Mouse (Mus musculus): ENCODE data around the gene Tnrc18. TPM values are rescaled to one million over a fixed set of nuclear protein-coding genes. Genes with fewer than 3 reads are reported as not detected.
"Not testable (repeated sequence)": the region's sequence is repeated elsewhere in the genome, so short reads cannot be mapped to it uniquely, and the experiment has no call there.

The Tnrc18 gene
- polyA plus RNA-seq, 1 experiment from 2014 or later, result 61.2 TPM

- H3K9me3 ChIP-seq, result no peaks in the 10 kb centered on the region
- no peaks in the 10 kb centered on the region for H3K36me3 ChIP-seq
- ATAC-seq (ENCODE audit: insufficient number of reproducible peaks, insufficient read depth, low FRiP score, low TSS enrichment, low read depth), result no peak
- H3K27me3 ChIP-seq, result no peaks in the 10 kb centered on the region
- 21% methylated on average over 7 of the region's 7 CpGs for WGBS
- no peak overlapping the region for H3K4me3 ChIP-seq (replicated peaks)
- H3K4me2 ChIP-seq, result no peak overlapping the region
- H3K4me1 ChIP-seq (replicated peaks), result peaks cover 15% of the 10 kb centered on the region
- no peak overlapping the region for H3K9ac ChIP-seq (replicated peaks)
- no peak overlapping the region for H3K27ac ChIP-seq
These were observed 24.7 kb upstream of the Tnrc18 start for GRCm38 (mm10) chr5:142842137-142842642.

GRCm38 (mm10) chr5:142841372-142842136, 24.1 kb upstream of the Tnrc18 start:
- Histone ChIP-seq H3K4me1 (replicated peaks) (peaks cover 15% of the 10 kb centered on the region), H3K27ac (peak overlapping the region; percentile 42), H3K27me3 (no peaks in the 10 kb centered on the region), H3K9ac (replicated peaks) (no peak overlapping the region), H3K36me3 (no peaks in the 10 kb centered on the region), H3K4me3 (replicated peaks) (no peak overlapping the region), H3K9me3 (no peaks in the 10 kb centered on the region), H3K4me2 (no peak overlapping the region)
- whole genome bisulfite sequencing, result 79% methylated on average over 8 of the region's 8 CpGs
- no peak for ATAC-seq (ENCODE audit: insufficient number of reproducible peaks, insufficient read depth, low FRiP score, low TSS enrichment, low read depth)

DNA sequence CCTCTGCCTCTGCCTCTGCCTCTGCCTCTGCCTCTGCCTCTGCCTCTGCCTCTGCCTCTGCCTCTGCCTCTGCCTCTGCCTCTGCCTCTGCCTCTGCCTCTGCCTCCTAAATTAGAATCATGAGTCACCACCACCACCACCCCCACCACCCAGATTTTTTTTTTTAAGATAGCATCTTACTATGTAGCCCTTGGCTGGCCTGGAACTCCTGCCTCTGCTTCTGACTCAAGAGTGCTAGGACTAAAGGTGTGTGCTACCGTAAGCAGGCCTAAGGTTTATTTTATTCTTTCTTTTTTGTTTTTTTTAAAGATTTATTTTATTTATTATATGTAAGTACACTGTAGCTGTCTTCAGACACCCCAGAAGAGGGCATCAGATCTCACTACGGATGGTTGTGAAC, 20.0 kb upstream of the Tnrc18 start:
- not testable (repeated sequence) for H3K27me3 ChIP-seq; H3K4me3 ChIP-seq (replicated peaks); H3K36me3 ChIP-seq; H3K9me3 ChIP-seq; ATAC-seq (ENCODE audit: insufficient number of reproducible peaks, insufficient read depth, low FRiP score, low TSS enrichment, low read depth); H3K4me2 ChIP-seq; H3K9ac ChIP-seq (replicated peaks); H3K27ac ChIP-seq
- H3K4me1 ChIP-seq (replicated peaks), result peaks cover 15% of the 10 kb centered on the region
- 97% methylated on average over 2 of the region's 2 CpGs for WGBS

DNA sequence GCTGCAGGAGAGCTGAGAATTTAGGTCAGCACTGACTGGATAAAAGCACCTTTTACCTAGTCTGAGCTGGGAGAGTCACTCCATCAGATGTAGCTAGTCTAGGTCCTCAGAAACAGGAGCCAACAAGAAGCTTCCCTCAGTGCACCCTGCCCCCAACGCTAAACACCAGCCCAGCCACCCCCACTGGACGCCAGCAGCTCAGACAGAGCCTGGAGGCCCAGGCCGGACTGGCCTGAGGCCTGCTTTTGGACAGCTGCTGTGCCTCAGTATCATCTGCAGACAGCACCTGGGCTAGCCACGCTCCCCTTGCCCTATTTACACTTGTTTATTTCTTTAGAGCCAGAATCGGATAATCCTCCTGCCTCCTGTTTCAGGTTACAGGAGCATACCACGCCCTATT, 19.4 kb upstream of the Tnrc18 start:
- no peak for ATAC-seq (ENCODE audit: insufficient number of reproducible peaks, insufficient read depth, low FRiP score, low TSS enrichment, low read depth)
- no peaks in the 10 kb centered on the region for H3K27me3 ChIP-seq
- H3K36me3 ChIP-seq, result no peaks in the 10 kb centered on the region
- WGBS, result 58% methylated on average over 6 of the region's 6 CpGs
- peaks cover 15% of the 10 kb centered on the region for H3K4me1 ChIP-seq (replicated peaks)
- no peak overlapping the region for H3K27ac ChIP-seq
- no peaks in the 10 kb centered on the region for H3K9me3 ChIP-seq
- H3K4me3 ChIP-seq (replicated peaks), result no peak overlapping the region
- H3K4me2 ChIP-seq, result no peak overlapping the region
- H3K9ac ChIP-seq (replicated peaks), result no peak overlapping the region

GRCm38 (mm10) chr5:142833646-142834438, 16.4 kb upstream of the Tnrc18 start:
- Histone ChIP-seq H3K4me1 (replicated peaks) (no peaks in the 10 kb centered on the region), H3K9me3 (no peaks in the 10 kb centered on the region), H3K9ac (replicated peaks) (no peak overlapping the region), H3K27me3 (no peaks in the 10 kb centered on the region), H3K4me2 (no peak overlapping the region), H3K27ac (peak overlapping the region; percentile 9; the same call in 1 of the 2 replicates), H3K4me3 (replicated peaks) (no peak overlapping the region), H3K36me3 (no peaks in the 10 kb centered on the region)
- WGBS, result 59% methylated on average over 8 of the region's 8 CpGs
- ATAC-seq (ENCODE audit: insufficient number of reproducible peaks, insufficient read depth, low FRiP score, low TSS enrichment, low read depth), result no peak

DNA sequence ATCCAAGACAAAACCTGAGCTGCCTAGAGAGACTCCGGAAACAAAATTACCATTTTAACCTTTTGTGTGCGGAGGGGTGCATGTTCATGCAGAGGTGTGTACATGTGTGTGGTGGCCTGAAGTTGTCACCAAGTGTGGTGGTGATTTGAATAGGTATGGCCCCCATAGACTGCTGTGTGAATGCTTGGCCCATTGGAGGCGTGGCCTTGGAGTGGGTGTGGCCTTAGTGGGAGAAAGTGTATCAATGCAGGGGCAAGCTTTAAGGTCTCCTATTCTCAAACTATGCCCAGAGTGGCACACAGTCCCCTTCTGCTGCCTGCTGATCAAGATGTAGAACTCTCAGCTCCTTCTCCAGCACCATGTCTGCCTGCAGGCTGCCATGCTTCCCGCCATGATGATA, 8.7 kb upstream of the Tnrc18 start:
- no peak overlapping the region for H3K9ac ChIP-seq (replicated peaks)
- 79% methylated on average over 4 of the region's 4 CpGs for WGBS
- no peak overlapping the region for H3K4me2 ChIP-seq
- H3K4me3 ChIP-seq (replicated peaks), result no peak overlapping the region
- H3K4me1 ChIP-seq (replicated peaks), result peaks cover 28% of the 10 kb centered on the region
- no peaks in the 10 kb centered on the region for H3K36me3 ChIP-seq
- ATAC-seq (ENCODE audit: insufficient number of reproducible peaks, insufficient read depth, low FRiP score, low TSS enrichment, low read depth), result no peak
- H3K27ac ChIP-seq, result peak overlapping the region; percentile 77
- no peaks in the 10 kb centered on the region for H3K27me3 ChIP-seq
- H3K9me3 ChIP-seq, result no peaks in the 10 kb centered on the region

DNA sequence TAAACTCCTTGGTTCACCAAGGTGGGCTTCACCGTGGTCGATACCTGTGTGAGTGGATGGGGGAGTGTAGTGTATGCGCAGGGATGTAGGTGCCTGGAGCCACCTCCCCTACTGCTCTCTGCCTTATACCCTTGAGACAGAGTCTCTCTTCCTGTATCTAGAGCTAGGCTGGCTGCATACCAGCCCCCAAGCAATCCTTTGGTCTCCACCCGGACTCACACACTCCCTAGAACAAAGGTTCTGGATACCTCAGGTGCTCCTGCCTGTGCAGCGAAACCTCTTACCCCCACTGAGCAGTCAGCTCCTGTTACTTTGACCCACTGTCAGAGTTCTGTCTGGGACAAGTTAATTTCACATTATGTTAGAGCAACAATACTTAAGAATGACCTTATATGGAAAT, 8.2 kb upstream of the Tnrc18 start:
- no peak overlapping the region for H3K4me2 ChIP-seq
- WGBS, result 65% methylated on average over 5 of the region's 5 CpGs
- H3K9ac ChIP-seq (replicated peaks), result 0 out of 2 replicates have a peak overlapping the region, but pooled peaks have one; percentile 34

DNA sequence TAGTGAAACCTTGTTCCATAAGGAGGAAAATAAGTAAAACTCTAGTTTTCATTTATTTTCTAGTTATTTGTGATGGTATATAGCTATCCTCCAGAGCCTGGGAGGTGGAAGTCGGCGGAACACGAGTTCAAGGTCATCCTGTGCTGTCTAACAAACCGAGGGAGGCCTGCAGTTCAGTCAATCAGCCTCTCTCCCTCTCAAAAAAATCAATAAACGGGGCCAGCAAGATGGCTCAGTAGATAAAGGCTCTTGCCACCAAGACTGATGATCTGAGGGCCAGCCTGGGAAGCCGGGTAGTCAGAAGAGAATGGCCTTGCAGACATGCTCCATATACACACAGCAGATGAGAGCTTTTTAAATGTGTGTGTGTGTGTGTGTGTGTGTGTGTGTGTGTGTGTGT, 6.6 kb upstream of the Tnrc18 start:
- H3K27ac ChIP-seq, result peak overlapping the region; percentile 100
- 33% methylated on average over 6 of the region's 6 CpGs for WGBS
- peak overlapping the region; percentile 86 for H3K4me2 ChIP-seq
- H3K4me1 ChIP-seq (replicated peaks), result peaks cover 28% of the 10 kb centered on the region
- no peaks in the 10 kb centered on the region for H3K27me3 ChIP-seq
- ATAC-seq (ENCODE audit: insufficient number of reproducible peaks, insufficient read depth, low FRiP score, low TSS enrichment, low read depth), result no peak
- no peaks in the 10 kb centered on the region for H3K9me3 ChIP-seq
- no peaks in the 10 kb centered on the region for H3K36me3 ChIP-seq
- peak overlapping the region; percentile 100 for H3K4me3 ChIP-seq (replicated peaks)
- peak overlapping the region; percentile 99 for H3K9ac ChIP-seq (replicated peaks)

More for the DNA sequence above, 8.2 kb upstream of the Tnrc18 start:
- Histone ChIP-seq H3K36me3 (no peaks in the 10 kb centered on the region), H3K27me3 (no peaks in the 10 kb centered on the region), H3K4me3 (replicated peaks) (no peak overlapping the region), H3K4me1 (replicated peaks) (peaks cover 28% of the 10 kb centered on the region), H3K9me3 (no peaks in the 10 kb centered on the region), H3K27ac (peak overlapping the region; percentile 77)
- no peak for ATAC-seq (ENCODE audit: insufficient number of reproducible peaks, insufficient read depth, low FRiP score, low TSS enrichment, low read depth)

GRCm38 (mm10) chr5:142823096-142824062, 5.9 kb upstream of the Tnrc18 start:
- Histone ChIP-seq H3K4me1 (replicated peaks) (peaks cover 28% of the 10 kb centered on the region), H3K4me3 (replicated peaks) (peak overlapping the region; percentile 100), H3K27ac (peak overlapping the region; percentile 100), H3K36me3 (no peaks in the 10 kb centered on the region), H3K9ac (replicated peaks) (peak overlapping the region; percentile 99), H3K4me2 (peak overlapping the region; percentile 86), H3K27me3 (no peaks in the 10 kb centered on the region), H3K9me3 (no peaks in the 10 kb centered on the region)
- 4% methylated on average over 31 of the region's 31 CpGs for WGBS
- ATAC-seq (ENCODE audit: insufficient number of reproducible peaks, insufficient read depth, low FRiP score, low TSS enrichment, low read depth), result peak; percentile 71

DNA sequence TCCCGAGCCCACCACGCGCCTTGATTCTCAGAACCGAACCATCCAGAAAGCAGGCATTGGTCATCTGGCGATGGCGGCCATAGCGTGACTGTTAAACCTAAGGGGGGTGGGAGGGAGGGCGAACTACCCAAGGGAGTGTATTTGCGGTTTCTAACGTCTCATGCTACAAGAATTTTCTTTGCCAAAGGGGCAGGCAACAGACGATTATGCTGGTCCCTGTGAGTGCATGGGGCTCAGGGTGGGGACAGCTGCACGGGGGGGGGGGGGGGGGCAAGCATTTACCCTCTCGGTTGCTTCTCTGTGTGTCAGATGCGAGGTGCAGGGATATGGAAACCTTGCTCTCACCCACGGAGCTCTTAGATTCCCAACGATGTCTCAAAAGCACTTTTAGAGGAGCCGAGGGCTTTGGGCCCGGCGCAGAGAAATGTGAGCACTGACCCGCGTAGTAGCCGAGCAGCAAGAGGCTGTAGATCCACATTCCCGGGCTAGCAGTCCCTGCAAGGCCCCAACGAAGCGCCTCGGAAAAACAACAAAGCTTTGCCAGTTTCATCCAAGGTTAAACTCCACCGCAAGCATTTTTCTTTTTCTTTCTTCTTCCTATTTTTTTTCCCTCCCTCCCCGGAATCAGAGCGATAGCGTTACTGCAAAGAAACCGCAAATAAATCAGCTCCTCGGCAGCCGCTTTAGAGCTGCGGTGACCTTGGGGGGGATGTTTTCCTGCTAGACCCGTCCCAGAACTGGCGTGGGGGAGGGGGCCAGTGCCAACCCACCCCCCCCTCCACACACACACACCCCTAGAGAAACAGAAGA, 5.0 kb upstream of the Tnrc18 start:
- no peaks in the 10 kb centered on the region for H3K27me3 ChIP-seq
- H3K4me1 ChIP-seq (replicated peaks), result peaks cover 28% of the 10 kb centered on the region
- peak overlapping the region; percentile 100 for H3K4me3 ChIP-seq (replicated peaks)
- H3K9ac ChIP-seq (replicated peaks), result peak overlapping the region; percentile 99
- WGBS, result under 1% methylated on average over 36 of the region's 36 CpGs
- peak overlapping the region; percentile 100 for H3K27ac ChIP-seq
- no peaks in the 10 kb centered on the region for H3K36me3 ChIP-seq
- no peak for ATAC-seq (ENCODE audit: insufficient number of reproducible peaks, insufficient read depth, low FRiP score, low TSS enrichment, low read depth)
- peak overlapping the region; percentile 86 for H3K4me2 ChIP-seq
- H3K9me3 ChIP-seq, result no peaks in the 10 kb centered on the region
